15 mouse cellular contexts compared by ENCODE assay signal in genomic region chr10:95086755-95087154, GRCm38 (mm10).
A peak's percentile ranks its signal among the peaks of the same experiment; 100 is the strongest.
DNase-seq lines count a peak whose midpoint lies in the region; ATAC-seq lines count a peak whose summit lies in the region.
"Had no signal": no experiment of that assay in that cellular context is flagged by ENCODE, and none has a peak within 500 bp of the region (broad histone marks: within the 10 kb centered on the region; RNA-seq: fewer than 3 reads in every experiment).

No protein-coding gene starts in this region.

- no peak for ATAC-seq in cerebellum, adult (ENCODE audit: insufficient number of reproducible peaks, low FRiP score, low TSS enrichment)
- ATAC-seq: liver, embryonic 12.5 days had no signal

- DNase-seq in thymus, postnatal 0 days (ENCODE audit: low spot score), result peak; percentile 17
- DNase-seq in thymus, postnatal 4 days, result no peak
- DNase-seq in Muller cell, postnatal 12 days (ENCODE audit: inconsistent ontology term), result peak; percentile 16
- peak; percentile 56 for DNase-seq in induced T-regulatory cell, adult 2 months (ENCODE audit: low read depth)
- DNase-seq in naive thymus-derived CD4-positive, alpha-beta T cell, adult 2 months (ENCODE audit: low read depth), result peak; percentile 12
- DNase-seq in spleen, adult 12 weeks (ENCODE audit: low spot score), result no peak
- DNase-seq in right cerebral cortex, postnatal 25 days, result no peak
- DNase-seq: adrenal gland, postnatal 36 days; cerebellum, postnatal 10 days; kidney, adult 11 months; kidney, postnatal 10 days; spleen, adult 18-20 months; thymus, adult 18-20 months had no signal

Comparison
In these comparisons a context has a peak if more than half of its experiments do, and no peak if none do; other contexts are left out.
1. DNase-seq: peak in thymus, postnatal 0 days (single experiment), Muller cell, postnatal 12 days (single experiment), induced T-regulatory cell, adult 2 months (single experiment) and naive thymus-derived CD4-positive, alpha-beta T cell, adult 2 months (single experiment); none in thymus, postnatal 4 days (single experiment), spleen, adult 12 weeks (single experiment) and right cerebral cortex, postnatal 25 days (single experiment).